In genomic region chr16:93246825-93247224, GRCm38 (mm10) we compare ENCODE assay signal across 8 mouse cellular contexts.
DNase-seq lines count a peak whose midpoint lies in the region; ATAC-seq lines count a peak whose summit lies in the region.

No protein-coding gene starts in this region.

- H3K36me3 ChIP-seq in neural tube, embryonic 14.5 days (ENCODE audit: control insufficient read depth, insufficient read depth, low read length): no peaks in the 10 kb centered on the region

- no peak overlapping the region for H3K9ac ChIP-seq in neural tube, embryonic 14.5 days (replicated peaks; ENCODE audit: low read depth, low read length)

- H3K27me3 ChIP-seq in neural tube, embryonic 14.5 days (ENCODE audit: control insufficient read depth, insufficient read depth, low read length): no peaks in the 10 kb centered on the region

- ATAC-seq in cerebellum, adult (ENCODE audit: insufficient number of reproducible peaks, low FRiP score, low TSS enrichment): no peak
- peak; percentile 71; the same call in 1 of the 2 replicates for ATAC-seq in neural tube, embryonic 14.5 days (ENCODE audit: low read depth)
- ATAC-seq in megakaryocyte-erythroid progenitor cell, adult 5-6 weeks (replicated peaks; ENCODE audit: low FRiP score, low TSS enrichment, poor library complexity, severe bottlenecking): no peak

- H3K9me3 ChIP-seq in neural tube, embryonic 14.5 days (ENCODE audit: control insufficient read depth, low read length): no peaks in the 10 kb centered on the region

- DNase-seq in cerebellum, adult 9-10 months: peak; percentile 6
- peak; percentile 24 for DNase-seq in ovary, adult 18-20 months (ENCODE audit: low spot score)
- no peak for DNase-seq in ovary, postnatal 10 days (ENCODE audit: low spot score)
- peak; percentile 23 for DNase-seq in gastrocnemius, postnatal 25 days
- DNase-seq in urinary bladder, postnatal 25 days (ENCODE audit: low spot score): no peak

- no peak overlapping the region for H3K4me3 ChIP-seq in neural tube, embryonic 14.5 days (ENCODE audit: low read depth, low read length)

- no peak overlapping the region for H3K4me2 ChIP-seq in neural tube, embryonic 14.5 days (ENCODE audit: low read depth, low read length)

- 5% methylated on average over 7 of the region's 7 CpGs for WGBS in neural tube, embryonic 14.5 days

- no peak overlapping the region for H3K27ac ChIP-seq in neural tube, embryonic 14.5 days (ENCODE audit: low read depth, low read length)

- H3K4me1 ChIP-seq in neural tube, embryonic 14.5 days (ENCODE audit: control insufficient read depth, insufficient read depth, low read length): no peaks in the 10 kb centered on the region

Comparison
In these comparisons a context has a peak if more than half of its experiments do, and no peak if none do; other contexts are left out.
1. DNase-seq: peak in cerebellum, adult 9-10 months (single experiment), ovary, adult 18-20 months (single experiment) and gastrocnemius, postnatal 25 days (single experiment); none in ovary, postnatal 10 days (single experiment) and urinary bladder, postnatal 25 days (single experiment).